Mouse (Mus musculus) heart, adult 2 months (tissue): Measurements from ENCODE around the gene Rpusd3. TPM values are rescaled to one million over a fixed set of nuclear protein-coding genes. Genes with fewer than 3 reads are reported as not detected.
A peak's percentile ranks its signal among the peaks of the same experiment; 100 is the strongest.

Experiments used
- DNase-seq, 2 experiments: peaks; one replicate each; pipeline ENCODE4 v3.0.0; 2021
- H3K27ac ChIP-seq: fragments of 200-600 bp; 2 replicates; pipeline ENCODE4 v1.8.1; 2022
- H3K27me3 ChIP-seq: fragments of 200-500 bp; 2 replicates; pipeline ENCODE4 v1.6.1; 2012; ENCODE audit warnings: mild to moderate bottlenecking, low read length, inconsistent platforms, mixed read lengths; ENCODE audit not compliant: control insufficient read depth, insufficient read depth
- H3K36me3 ChIP-seq: fragments of 200-500 bp; 2 replicates; pipeline ENCODE4 v1.6.1; 2012; ENCODE audit warnings: low read length, inconsistent platforms; ENCODE audit not compliant: control insufficient read depth, insufficient read depth
- H3K4me1 ChIP-seq: fragments of 200-500 bp; 2 replicates; pipeline ENCODE4 v1.6.1; 2011; ENCODE audit warnings: low read length; ENCODE audit not compliant: control insufficient read depth, insufficient read depth
- H3K4me3 ChIP-seq: fragments of 200-600 bp; 2 replicates; pipeline ENCODE4 v1.8.1; 2022
- H3K79me2 ChIP-seq: fragments of 200-500 bp; replicated peaks from 2 replicates; pipeline ENCODE4 v1.6.1; 2012; ENCODE audit warnings: mild to moderate bottlenecking, inconsistent platforms, low read length, moderate library complexity, mixed read lengths; ENCODE audit not compliant: control insufficient read depth, insufficient read depth
- H3K9ac ChIP-seq: fragments of 200-500 bp; 2 replicates; pipeline ENCODE4 v1.6.1; 2012; ENCODE audit warnings: low read depth, mild to moderate bottlenecking, control low read depth, inconsistent platforms, low read length, mixed read lengths
- CTCF ChIP-seq: fragments of 200-600 bp; IDR thresholded peaks from 2 replicates; pipeline ENCODE4 v1.8.1; 2022; ENCODE audit warnings: antibody characterized with exemption, mild to moderate bottlenecking, moderate library complexity
- EP300 ChIP-seq: fragments of 200-500 bp; IDR thresholded peaks from 2 replicates; pipeline ENCODE4 v1.6.1; 2011; ENCODE audit warnings: low read depth, low read length, control low read depth; ENCODE audit not compliant: insufficient read depth
- POLR2A ChIP-seq: fragments of 200-500 bp; IDR thresholded peaks from 2 replicates; pipeline ENCODE4 v1.6.1; 2011; ENCODE audit warnings: mild to moderate bottlenecking, low read depth, low read length, control low read depth; ENCODE audit not compliant: insufficient read depth
- WGBS: fragments of 180-500 bp; shearing (Covaris S2); methylation state at CpG from one replicate; pipeline ENCODE4 v1.1.7; 2018; 5-methylcytosine and 5-hydroxymethylcytosine counted together
- intact Hi-C: fragments of 180-260 bp; cut with DNase I; formaldehyde crosslinking; loops from one replicate; pipeline ENCODE4 v1.15.1; 2025
- polyA plus RNA-seq: library from polyadenylated mRNA; depleted of rRNA; stranded (reverse); fragments of >200 nt; gene quantifications from 2 replicates; pipeline ENCODE4 v1.2.3, GENCODE M21; 2012
- total RNA-seq, 2 experiments: library from RNA; stranded (reverse); gene quantifications; 2 replicates each; pipeline ENCODE4 v1.2.3; 2021

Gene Rpusd3
- total and polyA plus RNA-seq, 3 experiments: 8.3 to 39.0 (median 10.3) TPM

DNA sequence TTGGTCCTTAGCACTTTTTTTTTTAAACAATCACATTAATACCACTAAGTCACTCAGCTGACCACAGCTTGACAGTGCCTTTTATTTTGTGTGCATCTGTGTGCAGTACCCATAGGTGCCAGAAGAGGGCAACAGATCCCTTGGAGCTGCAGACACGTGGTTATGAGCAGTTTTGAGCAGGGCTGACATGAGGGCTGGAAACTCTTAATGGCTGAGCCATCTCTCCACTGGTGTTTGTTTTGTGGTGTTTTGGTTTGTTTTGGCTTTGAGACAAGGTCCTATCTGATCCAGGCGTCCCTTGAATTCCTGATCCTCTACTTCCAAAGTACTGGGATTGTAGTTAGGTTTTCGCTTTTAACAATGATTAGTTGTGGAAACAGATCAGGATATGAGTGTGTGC lies 8.3 kb upstream of the Rpusd3 start:
- no peaks in the 10 kb centered on the region for H3K4me1 ChIP-seq
- no peak overlapping the region for H3K9ac ChIP-seq
- H3K36me3 ChIP-seq: no peaks in the 10 kb centered on the region
- no peak overlapping the region for H3K4me3 ChIP-seq
- H3K27ac ChIP-seq: no peak overlapping the region
- H3K27me3 ChIP-seq: no peaks in the 10 kb centered on the region
- intact Hi-C loops: no loop called here
- TF ChIP-seq EP300 (no peak), CTCF (peak; percentile 68)
- WGBS: 41% methylated on average over 3 of the region's 3 CpGs
- DNase-seq: no peak
- no peaks in the 10 kb centered on the region for H3K79me2 ChIP-seq

DNA sequence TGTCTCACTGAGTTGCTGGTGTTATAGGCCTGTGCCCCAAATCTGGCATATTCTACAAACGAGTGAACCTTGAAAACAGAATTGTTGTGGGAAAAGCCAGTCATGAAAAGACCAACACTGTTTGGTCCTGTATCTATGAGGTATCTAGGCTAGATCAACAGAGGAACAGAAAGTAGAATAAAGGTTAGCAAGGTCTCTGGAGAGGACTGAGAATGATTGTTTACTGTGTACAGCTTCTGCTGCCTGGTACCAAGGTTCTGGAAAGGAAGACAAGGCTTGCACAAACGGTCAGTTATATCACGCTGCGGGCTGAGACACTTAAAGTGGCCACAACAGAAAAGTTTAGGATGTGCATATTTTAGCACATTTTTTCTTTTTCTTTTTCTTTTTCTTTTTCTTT lies 7.6 kb upstream of the Rpusd3 start:
- 88% methylated on average over 4 of the region's 4 CpGs for WGBS
- TF ChIP-seq POLR2A (no peak), EP300 (no peak), CTCF (no peak)
- H3K4me1 ChIP-seq: no peaks in the 10 kb centered on the region
- H3K79me2 ChIP-seq: no peaks in the 10 kb centered on the region
- no peak overlapping the region for H3K27ac ChIP-seq
- H3K9ac ChIP-seq: no peak overlapping the region
- no peak overlapping the region for H3K4me3 ChIP-seq
- intact Hi-C loops: no loop called here
- DNase-seq: no peak
- H3K27me3 ChIP-seq: no peaks in the 10 kb centered on the region
- H3K36me3 ChIP-seq: no peaks in the 10 kb centered on the region

DNA sequence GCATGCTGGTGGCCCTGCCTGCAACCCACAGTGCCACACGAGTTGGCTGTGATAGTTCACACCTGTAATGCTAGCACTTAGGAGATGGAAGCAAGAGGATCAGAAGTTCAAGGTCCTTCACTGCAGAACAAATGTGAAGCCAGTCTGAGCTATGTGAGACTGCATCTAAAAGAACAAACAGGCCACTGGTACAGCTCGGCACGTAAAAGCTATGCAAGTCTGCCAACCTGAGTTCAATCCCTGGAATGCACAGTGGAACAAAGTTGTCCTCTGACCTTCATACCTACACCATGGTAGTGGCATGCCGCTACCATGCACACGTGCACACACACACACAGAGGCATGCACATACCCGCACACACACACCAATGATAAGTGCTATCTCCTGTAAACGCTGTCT lies 5.0 kb upstream of the Rpusd3 start:
- H3K27me3 ChIP-seq: no peaks in the 10 kb centered on the region
- TF ChIP-seq POLR2A (no peak), EP300 (no peak), CTCF (peak; percentile 48)
- H3K27ac ChIP-seq: no peak overlapping the region
- H3K4me1 ChIP-seq: no peaks in the 10 kb centered on the region
- no peak for DNase-seq
- H3K79me2 ChIP-seq: no peaks in the 10 kb centered on the region
- no peak overlapping the region for H3K9ac ChIP-seq
- intact Hi-C loops: loop anchor here (5.0 kb wide), 1 partner anchor 252 kb away; no protein-coding TSS in a partner anchor
- H3K4me3 ChIP-seq: no peak overlapping the region
- WGBS: 79% methylated on average over 7 of the region's 7 CpGs
- H3K36me3 ChIP-seq: no peaks in the 10 kb centered on the region

DNA sequence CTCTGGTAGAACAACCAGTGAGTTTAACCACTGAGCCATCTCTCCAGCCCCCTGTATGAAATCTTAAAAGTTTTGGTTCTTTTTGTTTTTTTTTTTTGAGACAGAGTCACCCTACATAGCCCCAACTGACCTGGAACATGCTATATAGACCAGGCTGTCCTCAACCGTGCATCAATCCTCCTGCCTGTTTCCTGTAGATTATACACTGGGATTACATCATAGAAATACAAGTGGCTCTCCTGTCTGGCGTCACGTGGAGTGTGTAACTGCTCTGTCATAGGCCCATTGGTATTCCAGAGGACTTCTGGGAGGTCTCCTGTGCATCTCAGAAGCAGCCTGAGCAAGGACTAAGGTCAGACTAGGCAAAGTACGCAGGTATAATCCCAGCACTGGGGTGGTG lies 3.9 kb upstream of the Rpusd3 start:
- Histone ChIP-seq H3K27me3 (no peaks in the 10 kb centered on the region), H3K36me3 (no peaks in the 10 kb centered on the region), H3K4me1 (peaks cover 3% of the 10 kb centered on the region; the same call in 1 of the 2 replicates), H3K4me3 (no peak overlapping the region), H3K27ac (no peak overlapping the region), H3K9ac (no peak overlapping the region), H3K79me2 (no peaks in the 10 kb centered on the region)
- intact Hi-C loops: loop anchor here (5.0 kb wide), 1 partner anchor 251 kb away; no protein-coding TSS in a partner anchor
- TF ChIP-seq CTCF: no peak
- no peak for TF ChIP-seq EP300
- no peak for TF ChIP-seq POLR2A
- WGBS: 38% methylated on average over 4 of the region's 4 CpGs
- no peak for DNase-seq

DNA sequence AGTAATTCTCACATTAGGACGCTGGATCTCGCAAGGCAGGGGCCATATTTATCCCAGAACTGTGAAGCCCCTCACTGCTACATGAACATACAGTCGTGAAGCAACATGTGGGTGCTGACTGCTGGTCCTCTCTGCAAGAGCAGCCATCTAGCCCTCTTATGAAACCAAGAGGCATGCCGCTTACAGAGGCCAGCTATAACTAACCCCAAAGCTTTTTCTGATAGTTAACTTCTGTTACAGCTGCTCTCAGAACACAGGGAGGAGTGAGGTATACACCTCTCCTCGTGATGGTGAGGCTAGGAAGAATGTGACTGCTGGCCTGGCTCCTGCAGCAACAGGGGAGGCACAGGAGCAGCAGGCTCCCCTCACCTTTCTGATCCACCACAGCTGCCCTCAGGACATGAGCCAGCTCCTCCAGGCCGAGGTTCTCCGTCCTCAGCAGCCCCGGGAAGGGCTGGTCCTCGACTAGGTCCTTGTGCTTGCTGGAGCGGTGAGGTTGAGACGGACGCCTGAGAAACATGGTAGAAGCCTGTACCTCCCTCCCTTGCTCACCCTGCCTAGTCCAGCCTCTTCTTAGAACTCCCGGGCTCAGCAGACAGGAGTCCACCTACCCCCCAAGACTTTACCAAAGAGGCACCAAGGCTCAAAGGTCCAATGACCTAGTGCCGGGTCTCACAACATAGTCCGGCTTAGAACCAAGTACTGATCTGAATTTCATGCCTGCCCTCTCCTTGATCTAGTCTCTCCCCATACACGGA lies 520 bp downstream of the Rpusd3 start:
- DNase-seq: no peak
- peak overlapping the region; percentile 75 for H3K27ac ChIP-seq
- H3K9ac ChIP-seq: peak overlapping the region; percentile 86
- no peaks in the 10 kb centered on the region for H3K36me3 ChIP-seq
- 10% methylated on average over 16 of the region's 16 CpGs for WGBS
- intact Hi-C loops: loop anchor here (2.0 to 5.0 kb wide), 2 partner anchors 40 to 91 kb away; partner anchors contain the start of genes Arpc4 and Ogg1
- no peaks in the 10 kb centered on the region for H3K27me3 ChIP-seq
- no peaks in the 10 kb centered on the region for H3K79me2 ChIP-seq
- TF ChIP-seq POLR2A: no peak
- TF ChIP-seq CTCF: no peak
- TF ChIP-seq EP300: no peak
- peak overlapping the region; percentile 70 for H3K4me3 ChIP-seq
- peaks cover 3% of the 10 kb centered on the region; the same call in 1 of the 2 replicates for H3K4me1 ChIP-seq

DNA sequence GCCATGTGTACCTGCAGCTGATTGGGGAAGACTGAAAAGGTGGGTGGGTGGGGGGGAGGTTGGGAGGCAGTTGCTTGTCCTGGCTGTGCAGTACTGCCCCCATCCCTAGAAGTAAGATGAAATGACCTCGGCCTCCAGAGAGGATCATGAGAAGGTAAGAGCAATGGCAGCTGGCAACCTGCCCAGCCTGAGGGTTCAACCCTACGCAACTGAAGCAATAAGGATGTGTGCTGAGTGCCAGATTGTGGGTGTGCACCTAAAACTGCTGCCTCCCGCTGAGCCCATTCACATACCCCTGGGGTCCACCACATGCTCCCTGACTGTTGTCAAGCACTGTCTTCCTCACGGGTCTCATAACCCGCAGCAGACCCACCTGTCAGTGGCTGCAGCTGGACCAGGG lies 2.7 kb downstream of the Rpusd3 start:
- intact Hi-C loops: loop anchor here (5.0 kb wide), 1 partner anchor 89 kb away; the partner anchor contains the start of gene Ogg1
- Histone ChIP-seq H3K9ac (no peak overlapping the region), H3K4me3 (no peak overlapping the region), H3K27ac (no peak overlapping the region), H3K36me3 (no peaks in the 10 kb centered on the region), H3K79me2 (no peaks in the 10 kb centered on the region), H3K27me3 (no peaks in the 10 kb centered on the region), H3K4me1 (peaks cover 3% of the 10 kb centered on the region; the same call in 1 of the 2 replicates)
- TF ChIP-seq POLR2A (no peak), CTCF (no peak), EP300 (no peak)
- 81% methylated on average over 5 of the region's 5 CpGs for WGBS
- DNase-seq: no peak
